Mouse (Mus musculus): Measurements from ENCODE around the gene Rasgef1b.
A peak's percentile ranks its signal among the peaks of the same experiment; 100 is the strongest.

The Rasgef1b gene

GRCm38 (mm10) chr5:99728649-99729212, at the start of gene Rasgef1b:
Gene Rasgef1b (minus strand): TSS chr5:99729065.
- peak; percentile 83 for DNase-seq

GRCm38 (mm10) chr5:99775342-99775741, 46.5 kb upstream of the Rasgef1b start:
- DNase-seq: no peak

- DNase-seq: no peak
Measured at GRCm38 (mm10) chr5:99773265-99773664, 44.4 kb upstream of the Rasgef1b start.

- DNase-seq: no peak
Measured at GRCm38 (mm10) chr5:99764246-99764645, 35.4 kb upstream of the Rasgef1b start.

- no peak for DNase-seq
Measured at GRCm38 (mm10) chr5:99758859-99759258, 30.0 kb upstream of the Rasgef1b start.

- no peak for DNase-seq
Measured at GRCm38 (mm10) chr5:99753843-99754242, 25.0 kb upstream of the Rasgef1b start.

GRCm38 (mm10) chr5:99753368-99753767, 24.5 kb upstream of the Rasgef1b start:
- DNase-seq: no peak

- DNase-seq: no peak
Measured at GRCm38 (mm10) chr5:99752670-99753231, 23.9 kb upstream of the Rasgef1b start.

GRCm38 (mm10) chr5:99748417-99748816, 19.6 kb upstream of the Rasgef1b start:
- DNase-seq: no peak

GRCm38 (mm10) chr5:99746087-99746486, 17.2 kb upstream of the Rasgef1b start:
- no peak for DNase-seq

GRCm38 (mm10) chr5:99742874-99743273, 14.0 kb upstream of the Rasgef1b start:
- DNase-seq: no peak

- no peak for DNase-seq
Measured at GRCm38 (mm10) chr5:99742056-99742455, 13.2 kb upstream of the Rasgef1b start.

GRCm38 (mm10) chr5:99737937-99738727, 9.3 kb upstream of the Rasgef1b start:
- DNase-seq: no peak

GRCm38 (mm10) chr5:99729931-99730330, 1.1 kb upstream of the Rasgef1b start:
- no peak for DNase-seq

GRCm38 (mm10) chr5:99729361-99729882, 557 bp upstream of the Rasgef1b start:
- DNase-seq: peak; percentile 7

GRCm38 (mm10) chr5:99728027-99728451, 826 bp downstream of the Rasgef1b start:
- DNase-seq: peak; percentile 14

GRCm38 (mm10) chr5:99723941-99724340, 4.9 kb downstream of the Rasgef1b start:
- DNase-seq: no peak

- DNase-seq: no peak
Measured at GRCm38 (mm10) chr5:99722310-99722709, 6.6 kb downstream of the Rasgef1b start.

- no peak for DNase-seq
Measured at GRCm38 (mm10) chr5:99720554-99720953, 8.3 kb downstream of the Rasgef1b start.

GRCm38 (mm10) chr5:99717917-99718316, 10.9 kb downstream of the Rasgef1b start:
- no peak for DNase-seq

- DNase-seq: no peak
Measured at GRCm38 (mm10) chr5:99715281-99715744, 13.6 kb downstream of the Rasgef1b start.

GRCm38 (mm10) chr5:99711947-99712346, 16.9 kb downstream of the Rasgef1b start:
- no peak for DNase-seq

GRCm38 (mm10) chr5:99708706-99709105, 20.2 kb downstream of the Rasgef1b start:
- peak; percentile 24 for DNase-seq

- peak; percentile 42 for DNase-seq
Measured at GRCm38 (mm10) chr5:99707261-99707660, 21.6 kb downstream of the Rasgef1b start.
